Mouse (Mus musculus): Measurements from ENCODE around the gene Serpini1. TPM values are rescaled to one million over a fixed set of nuclear protein-coding genes. Genes with fewer than 3 reads are reported as not detected.

Serpini1 gene
- polyA plus RNA-seq, 1 experiment from 2014 or later: 0.47 TPM

- no peaks in the 10 kb centered on the region for H3K4me1 ChIP-seq (ENCODE audit: insufficient read depth, low read depth, low read length)
- H3K9ac ChIP-seq (replicated peaks; ENCODE audit: low read depth): no peak overlapping the region
- H3K36me3 ChIP-seq (ENCODE audit: insufficient read depth, low read length): no peaks in the 10 kb centered on the region
- no peaks in the 10 kb centered on the region for H3K9me3 ChIP-seq (ENCODE audit: low read length)
- 93% methylated on average over 4 of the region's 4 CpGs for WGBS
- H3K27ac ChIP-seq (ENCODE audit: low read length): no peak overlapping the region
- TF ChIP-seq CTCF (IDR thresholded peaks at IDR 0.05) (no peak), EP300 (IDR thresholded peaks at IDR 0.05) (no peak)
- ATAC-seq (no peak), DNase-seq (ENCODE audit: low spot score) (no peak)
- H3K27me3 ChIP-seq (replicated peaks; ENCODE audit: insufficient read depth, low read length): no peaks in the 10 kb centered on the region
- H3K4me2 ChIP-seq (replicated peaks; ENCODE audit: low read depth, low read length): no peak overlapping the region
- H3K4me3 ChIP-seq (ENCODE audit: low read depth, low read length): no peak overlapping the region
Measured at GRCm38 (mm10) chr3:75541259-75541658, 16.1 kb upstream of the Serpini1 start.

GRCm38 (mm10) chr3:75542852-75543251, 14.5 kb upstream of the Serpini1 start:
- Histone ChIP-seq H3K4me1 (ENCODE audit: insufficient read depth, low read depth, low read length) (no peaks in the 10 kb centered on the region), H3K9me3 (ENCODE audit: low read length) (no peaks in the 10 kb centered on the region), H3K27me3 (replicated peaks; ENCODE audit: insufficient read depth, low read length) (no peaks in the 10 kb centered on the region), H3K4me3 (ENCODE audit: low read depth, low read length) (no peak overlapping the region), H3K4me2 (replicated peaks; ENCODE audit: low read depth, low read length) (no peak overlapping the region), H3K9ac (replicated peaks; ENCODE audit: low read depth) (no peak overlapping the region), H3K36me3 (ENCODE audit: insufficient read depth, low read length) (no peaks in the 10 kb centered on the region), H3K27ac (ENCODE audit: low read length) (no peak overlapping the region)
- ATAC-seq (no peak), DNase-seq (ENCODE audit: low spot score) (no peak)
- WGBS: 84% methylated on average over 3 of the region's 3 CpGs
- TF ChIP-seq CTCF (IDR thresholded peaks at IDR 0.05) (no peak), EP300 (IDR thresholded peaks at IDR 0.05) (no peak)

DNA sequence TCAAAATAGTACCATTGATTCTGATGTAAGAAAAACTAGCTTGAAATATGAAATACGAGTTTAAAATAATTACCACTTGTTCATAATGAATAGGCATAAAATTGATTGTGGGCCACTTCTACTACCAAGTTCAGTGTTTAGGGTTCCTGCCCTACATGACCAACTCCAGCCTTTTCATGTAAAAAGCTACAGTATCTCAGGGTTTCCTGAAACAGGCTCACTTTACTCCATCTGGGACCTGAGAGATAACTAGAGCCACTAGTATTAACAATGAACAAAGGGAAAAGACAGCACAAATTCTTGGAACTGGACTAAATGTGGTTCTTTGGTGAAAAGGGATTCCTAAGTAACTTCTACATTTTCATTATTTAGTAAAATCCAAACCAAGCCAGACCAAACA, 13.1 kb upstream of the Serpini1 start:
- DNase-seq (ENCODE audit: low spot score): no peak

GRCm38 (mm10) chr3:75551248-75551647, 6.1 kb upstream of the Serpini1 start:
- Histone ChIP-seq H3K27me3 (replicated peaks; ENCODE audit: insufficient read depth, low read length) (no peaks in the 10 kb centered on the region), H3K4me2 (replicated peaks; ENCODE audit: low read depth, low read length) (no peak overlapping the region), H3K9me3 (ENCODE audit: low read length) (no peaks in the 10 kb centered on the region), H3K9ac (replicated peaks; ENCODE audit: low read depth) (no peak overlapping the region), H3K4me1 (ENCODE audit: insufficient read depth, low read depth, low read length) (no peaks in the 10 kb centered on the region; the same call in 1 of the 2 replicates), H3K27ac (ENCODE audit: low read length) (no peak overlapping the region), H3K36me3 (ENCODE audit: insufficient read depth, low read length) (no peaks in the 10 kb centered on the region), H3K4me3 (ENCODE audit: low read depth, low read length) (no peak overlapping the region)
- ATAC-seq: no peak
- no peak for DNase-seq (ENCODE audit: low spot score)
- no peak for TF ChIP-seq EP300 (IDR thresholded peaks at IDR 0.05)
- TF ChIP-seq CTCF (IDR thresholded peaks at IDR 0.05): no peak

More for the DNA sequence above, 13.1 kb upstream of the Serpini1 start:
- Histone ChIP-seq H3K9me3 (ENCODE audit: low read length) (no peaks in the 10 kb centered on the region), H3K36me3 (ENCODE audit: insufficient read depth, low read length) (no peaks in the 10 kb centered on the region), H3K27me3 (replicated peaks; ENCODE audit: insufficient read depth, low read length) (no peaks in the 10 kb centered on the region), H3K9ac (replicated peaks; ENCODE audit: low read depth) (no peak overlapping the region), H3K4me3 (ENCODE audit: low read depth, low read length) (no peak overlapping the region), H3K27ac (ENCODE audit: low read length) (no peak overlapping the region), H3K4me1 (ENCODE audit: insufficient read depth, low read depth, low read length) (no peaks in the 10 kb centered on the region), H3K4me2 (replicated peaks; ENCODE audit: low read depth, low read length) (no peak overlapping the region)
- TF ChIP-seq CTCF (IDR thresholded peaks at IDR 0.05) (no peak), EP300 (IDR thresholded peaks at IDR 0.05) (no peak)
- 91% methylated on average over 1 of the region's 1 CpGs for WGBS
- no peak for ATAC-seq

DNA sequence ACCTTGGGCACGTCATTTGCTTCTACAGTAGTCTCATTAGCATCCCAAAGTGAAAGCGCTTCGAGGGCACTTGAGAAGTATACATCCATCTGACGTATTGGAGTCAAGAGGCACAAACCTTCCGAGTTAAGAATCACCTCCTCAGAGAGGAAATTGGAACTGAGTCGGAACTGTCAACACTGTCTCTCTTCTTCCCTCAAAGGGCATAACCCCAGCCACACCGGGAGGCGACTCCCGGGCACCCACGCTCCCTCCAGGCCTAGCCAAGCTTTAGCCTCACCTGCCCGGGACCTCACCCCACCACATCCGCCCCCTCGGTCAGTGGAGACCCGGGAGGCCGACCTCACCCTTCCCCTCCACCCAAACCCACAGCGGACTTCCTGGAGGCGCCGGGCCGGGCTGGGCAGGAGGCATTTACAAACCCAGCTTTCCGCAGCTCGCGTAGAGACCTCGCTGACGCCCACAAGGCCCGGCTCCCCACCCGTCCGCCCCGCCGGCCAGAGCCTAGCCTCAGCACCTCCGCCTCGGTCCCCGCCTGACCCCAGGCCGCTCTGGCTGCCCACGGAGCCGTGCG, 1.1 kb upstream of the Serpini1 start:
- no peaks in the 10 kb centered on the region for H3K36me3 ChIP-seq (ENCODE audit: insufficient read depth, low read length)
- no peaks in the 10 kb centered on the region for H3K27me3 ChIP-seq (replicated peaks; ENCODE audit: insufficient read depth, low read length)
- no peaks in the 10 kb centered on the region for H3K9me3 ChIP-seq (ENCODE audit: low read length)
- no peaks in the 10 kb centered on the region; the same call in 1 of the 2 replicates for H3K4me1 ChIP-seq (ENCODE audit: insufficient read depth, low read depth, low read length)
- WGBS: under 1% methylated on average over 36 of the region's 36 CpGs
- H3K4me2 ChIP-seq (replicated peaks; ENCODE audit: low read depth, low read length): peak overlapping the region; percentile 67
- TF ChIP-seq EP300 (IDR thresholded peaks at IDR 0.05) (no peak), CTCF (IDR thresholded peaks at IDR 0.05) (no peak)
- peak overlapping the region; percentile 92 for H3K27ac ChIP-seq (ENCODE audit: low read length)
- peak; percentile 25 for ATAC-seq
- H3K9ac ChIP-seq (replicated peaks; ENCODE audit: low read depth): peak overlapping the region; percentile 75
- peak overlapping the region; percentile 70 for H3K4me3 ChIP-seq (ENCODE audit: low read depth, low read length)
- DNase-seq (ENCODE audit: low spot score): peak; percentile 81

DNA sequence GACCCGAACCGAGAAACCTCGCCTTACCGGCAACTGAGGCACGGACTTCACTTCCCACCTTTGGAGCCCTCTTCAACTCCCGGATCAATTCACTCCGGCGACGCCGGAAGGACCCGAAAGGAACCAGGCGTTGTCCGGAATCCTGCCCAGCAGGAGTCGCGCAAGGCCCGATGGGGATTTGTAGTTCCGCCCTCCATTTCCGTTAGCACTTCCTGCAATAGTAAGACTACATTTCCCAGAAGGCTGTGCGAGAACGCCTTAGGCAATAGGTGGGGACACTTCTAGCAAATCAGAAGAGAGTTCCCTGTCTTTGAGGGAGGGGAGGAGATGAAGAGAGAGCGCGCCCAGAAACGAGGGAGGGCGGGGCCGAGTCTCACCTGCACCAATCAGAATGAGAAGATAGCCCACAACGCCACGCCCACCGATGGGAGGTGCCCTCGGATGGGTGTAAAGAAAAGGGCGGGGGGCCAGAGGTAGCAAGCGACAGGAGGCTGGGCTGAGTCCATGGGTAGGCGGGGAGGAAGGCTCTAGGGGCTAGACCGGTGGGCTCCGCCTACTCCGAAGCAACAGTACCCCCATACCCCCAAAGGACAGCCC, 554 bp upstream of the Serpini1 start, which contains the start of gene Pdcd10:
Pdcd10 (minus strand) TSS at position 162 of the 597 bp plus-strand sequence.
- DNase-seq (ENCODE audit: low spot score): peak; percentile 100
- Histone ChIP-seq H3K9me3 (ENCODE audit: low read length) (no peaks in the 10 kb centered on the region), H3K36me3 (ENCODE audit: insufficient read depth, low read length) (no peaks in the 10 kb centered on the region), H3K9ac (replicated peaks; ENCODE audit: low read depth) (peak within 1 kb of the TSS; percentile 75), H3K4me3 (ENCODE audit: low read depth, low read length) (peak within 1 kb of the TSS; percentile 70), H3K27me3 (replicated peaks; ENCODE audit: insufficient read depth, low read length) (no peaks in the 10 kb centered on the region), H3K4me1 (ENCODE audit: insufficient read depth, low read depth, low read length) (no peaks in the 10 kb centered on the region; the same call in 1 of the 2 replicates), H3K4me2 (replicated peaks; ENCODE audit: low read depth, low read length) (peak within 1 kb of the TSS; percentile 67), H3K27ac (ENCODE audit: low read length) (peak within 1 kb of the TSS; percentile 92)
- TF ChIP-seq CTCF (IDR thresholded peaks at IDR 0.05) (peak; percentile 61), EP300 (IDR thresholded peaks at IDR 0.05) (no peak)
- WGBS: 1% methylated on average over 35 of the region's 35 CpGs
- ATAC-seq: peak; percentile 97

Data from lung, postnatal 0 days (tissue).